ENCODE assay signal across 14 mouse cellular contexts in genomic region chr10:92325284-92325989, GRCm38 (mm10).
"Had no signal": no experiment of that assay in that cellular context is flagged by ENCODE, and none has a peak within 500 bp of the region (broad histone marks: within the 10 kb centered on the region; RNA-seq: fewer than 3 reads in every experiment).

No protein-coding gene starts in this region.

- H3K36me3 ChIP-seq: limb, embryonic 13.5 days; neural tube, embryonic 12.5 days had no signal

- H3K9ac ChIP-seq: limb, embryonic 13.5 days; liver, embryonic 14.5 days; neural tube, embryonic 12.5 days had no signal

- H3K4me2 ChIP-seq: limb, embryonic 13.5 days; neural tube, embryonic 12.5 days had no signal

- H3K27me3 ChIP-seq: limb, embryonic 13.5 days; neural tube, embryonic 12.5 days had no signal

- H3K4me3 ChIP-seq: limb, embryonic 13.5 days; neural tube, embryonic 12.5 days had no signal

- ATAC-seq: intestine, postnatal 0 days had no signal

- DNase-seq: kidney, adult 8-10 months; kidney, postnatal 25 days; layer of hippocampus, postnatal 36 days; left cerebral cortex, postnatal 4 days; lung, adult 18-20 months; retina, postnatal 1 day; right cerebral cortex, postnatal 4 days; spleen, adult 18-20 months; thymus, adult 18-20 months; thymus, postnatal 14 days had no signal

- H3K27ac ChIP-seq: limb, embryonic 13.5 days; liver, embryonic 14.5 days; neural tube, embryonic 12.5 days had no signal

- H3K9me3 ChIP-seq: limb, embryonic 13.5 days; neural tube, embryonic 12.5 days had no signal

- H3K4me1 ChIP-seq: limb, embryonic 13.5 days; neural tube, embryonic 12.5 days had no signal
